Mouse (Mus musculus): ENCODE measurements at regions not wholly inside any gene's neighbourhood (a gene's known extent, or its start where the extent isn't known, plus 50 kb on each side); places are given as distances from the start of the nearest gene placed in this dataset.

DNA sequence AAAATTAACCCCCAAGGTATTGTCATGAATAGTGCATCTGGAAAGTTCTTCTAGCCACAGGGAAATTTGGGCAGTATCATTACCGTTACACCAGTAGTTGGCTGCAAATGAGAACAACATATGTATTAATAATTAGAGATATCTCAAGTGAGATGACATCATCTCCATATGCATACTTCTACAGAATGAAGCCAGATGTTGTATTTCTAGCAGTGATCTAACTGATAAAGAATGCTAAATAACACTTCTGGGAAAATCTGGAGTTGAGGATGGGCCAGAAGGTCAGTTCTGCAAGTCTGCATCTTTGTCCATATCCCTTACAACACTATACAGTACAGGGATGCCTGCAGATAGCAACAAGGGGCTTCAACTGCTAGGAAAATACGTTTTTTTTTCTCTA, 702.7 kb downstream of the Epm2a start:
- Histone ChIP-seq H3K4me3 (ENCODE audit: low read depth, low read length) (no peak overlapping the region), H3K9ac (replicated peaks; ENCODE audit: low read depth, low read length) (no peak overlapping the region), H3K27me3 (ENCODE audit: control insufficient read depth, insufficient read depth, low read length) (no peaks in the 10 kb centered on the region), H3K4me1 (ENCODE audit: control insufficient read depth, insufficient read depth) (no peaks in the 10 kb centered on the region), H3K4me2 (ENCODE audit: low read depth, low read length) (no peak overlapping the region), H3K27ac (ENCODE audit: low read depth) (no peak overlapping the region), H3K36me3 (replicated peaks; ENCODE audit: control insufficient read depth, insufficient read depth, low read length) (no peaks in the 10 kb centered on the region), H3K9me3 (replicated peaks; ENCODE audit: control insufficient read depth, low read length) (no peaks in the 10 kb centered on the region)
- TF ChIP-seq EP300 (IDR thresholded peaks at IDR 0.05; ENCODE audit: low read depth) (no peak), CTCF (IDR thresholded peaks at IDR 0.05; ENCODE audit: low read depth) (no peak)
- 37% methylated on average over 2 of the region's 2 CpGs for WGBS
- DNase-seq (ENCODE audit: low spot score) (no peak), ATAC-seq (ENCODE audit: insufficient read depth, low read depth) (no peak)

DNA sequence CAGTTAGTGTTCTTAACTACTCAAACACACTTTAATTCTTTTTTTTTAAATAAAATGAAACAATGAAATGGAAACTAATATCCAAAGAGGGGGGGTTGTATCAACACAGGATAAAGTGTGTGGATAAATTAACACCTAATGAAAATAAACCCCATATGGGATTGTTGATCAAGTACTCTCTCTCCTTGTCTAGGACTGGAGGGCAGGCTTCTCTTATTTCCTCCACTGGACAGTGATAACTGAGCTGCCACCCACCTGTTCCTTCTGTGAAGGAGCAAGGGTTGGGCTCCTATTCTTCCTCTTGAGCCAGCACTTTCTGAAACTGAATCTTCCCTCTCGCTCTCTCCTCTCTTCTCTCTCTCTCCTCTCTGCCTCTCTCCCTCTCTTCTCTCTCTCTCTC, 716.5 kb downstream of the Epm2a start:
- no peak for TF ChIP-seq CTCF (IDR thresholded peaks at IDR 0.05; ENCODE audit: low read depth)
- TF ChIP-seq EP300 (IDR thresholded peaks at IDR 0.05; ENCODE audit: low read depth): no peak
- no peak overlapping the region for H3K9ac ChIP-seq (replicated peaks; ENCODE audit: low read depth, low read length)
- H3K36me3 ChIP-seq (replicated peaks; ENCODE audit: control insufficient read depth, insufficient read depth, low read length): no peaks in the 10 kb centered on the region
- H3K27me3 ChIP-seq (ENCODE audit: control insufficient read depth, insufficient read depth, low read length): no peaks in the 10 kb centered on the region
- H3K4me1 ChIP-seq (ENCODE audit: control insufficient read depth, insufficient read depth): no peaks in the 10 kb centered on the region
- 79% methylated on average over 1 of the region's 1 CpGs for WGBS
- no peak overlapping the region for H3K4me3 ChIP-seq (ENCODE audit: low read depth, low read length)
- ATAC-seq (ENCODE audit: insufficient read depth, low read depth): no peak
- H3K9me3 ChIP-seq (replicated peaks; ENCODE audit: control insufficient read depth, low read length): no peaks in the 10 kb centered on the region
- no peak overlapping the region for H3K4me2 ChIP-seq (ENCODE audit: low read depth, low read length)
- DNase-seq (ENCODE audit: low spot score): no peak
- H3K27ac ChIP-seq (ENCODE audit: low read depth): no peak overlapping the region

DNA sequence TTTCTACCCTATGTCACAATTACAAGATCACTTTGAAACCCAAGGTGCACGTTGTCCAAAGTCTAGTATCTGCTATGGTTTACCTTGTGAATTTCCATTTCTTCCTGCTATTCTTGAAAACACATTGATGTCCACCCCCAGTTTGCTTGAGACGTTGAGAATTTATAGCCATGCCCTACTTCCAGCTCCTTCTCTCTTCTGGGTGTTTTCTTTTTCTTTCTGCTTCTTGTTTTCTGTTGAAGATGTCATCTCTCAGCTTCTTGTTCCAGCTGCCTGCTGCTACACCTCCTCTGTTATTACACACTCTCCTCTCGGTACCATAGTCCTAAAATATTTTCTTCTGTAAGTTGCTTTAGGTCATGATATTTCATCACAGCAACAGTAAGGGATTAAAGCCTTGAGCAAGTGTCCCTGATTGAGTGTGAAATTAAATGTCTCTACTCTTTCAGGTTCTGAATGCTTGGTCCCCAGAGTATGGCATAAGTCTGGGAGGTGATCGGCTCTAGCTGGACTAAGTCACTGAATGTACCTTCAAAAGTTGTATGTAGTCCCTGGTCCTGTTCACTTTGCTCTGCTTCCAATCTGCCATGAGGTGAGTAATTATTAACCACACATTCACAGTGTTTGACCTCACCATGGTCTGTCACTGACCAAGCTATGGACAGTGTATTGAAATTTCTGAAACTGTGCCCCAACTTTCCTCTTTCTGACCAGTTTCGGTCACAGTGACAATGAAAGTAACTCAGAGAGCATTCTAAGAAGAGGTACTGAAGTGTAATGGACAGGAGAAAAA, 718.1 kb downstream of the Epm2a start:
- no peak overlapping the region for H3K4me2 ChIP-seq (ENCODE audit: low read depth, low read length)
- no peaks in the 10 kb centered on the region for H3K4me1 ChIP-seq (ENCODE audit: control insufficient read depth, insufficient read depth)
- no peak overlapping the region for H3K9ac ChIP-seq (replicated peaks; ENCODE audit: low read depth, low read length)
- no peak overlapping the region for H3K4me3 ChIP-seq (ENCODE audit: low read depth, low read length)
- ATAC-seq (ENCODE audit: insufficient read depth, low read depth): no peak
- DNase-seq (ENCODE audit: low spot score): no peak
- H3K27me3 ChIP-seq (ENCODE audit: control insufficient read depth, insufficient read depth, low read length): no peaks in the 10 kb centered on the region
- no peak for TF ChIP-seq EP300 (IDR thresholded peaks at IDR 0.05; ENCODE audit: low read depth)
- no peak for TF ChIP-seq CTCF (IDR thresholded peaks at IDR 0.05; ENCODE audit: low read depth)
- no peak overlapping the region for H3K27ac ChIP-seq (ENCODE audit: low read depth)
- H3K36me3 ChIP-seq (replicated peaks; ENCODE audit: control insufficient read depth, insufficient read depth, low read length): no peaks in the 10 kb centered on the region
- WGBS: 76% methylated on average over 5 of the region's 5 CpGs
- no peaks in the 10 kb centered on the region for H3K9me3 ChIP-seq (replicated peaks; ENCODE audit: control insufficient read depth, low read length)

DNA sequence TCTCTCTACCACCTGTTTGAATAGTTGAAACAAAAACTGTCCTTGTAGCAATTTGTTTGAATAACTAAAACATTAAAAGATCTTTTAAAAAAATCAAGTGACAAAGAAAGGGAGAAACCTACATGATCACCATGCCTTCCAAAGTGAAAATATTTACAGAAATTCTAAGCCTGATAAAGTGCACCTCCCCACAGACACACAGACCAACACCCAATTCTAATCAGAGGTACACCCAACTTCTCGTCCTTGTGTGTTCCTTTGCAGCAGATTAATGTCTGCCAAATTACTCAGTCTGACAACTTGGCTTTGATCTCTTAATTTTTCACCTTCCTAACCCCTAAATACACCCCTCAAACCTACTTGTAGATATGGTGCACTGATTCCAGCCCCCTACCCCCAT, 719.1 kb downstream of the Epm2a start:
- Histone ChIP-seq H3K36me3 (replicated peaks; ENCODE audit: control insufficient read depth, insufficient read depth, low read length) (no peaks in the 10 kb centered on the region), H3K4me3 (ENCODE audit: low read depth, low read length) (no peak overlapping the region), H3K9ac (replicated peaks; ENCODE audit: low read depth, low read length) (no peak overlapping the region), H3K27ac (ENCODE audit: low read depth) (no peak overlapping the region), H3K27me3 (ENCODE audit: control insufficient read depth, insufficient read depth, low read length) (no peaks in the 10 kb centered on the region), H3K4me2 (ENCODE audit: low read depth, low read length) (no peak overlapping the region), H3K4me1 (ENCODE audit: control insufficient read depth, insufficient read depth) (no peaks in the 10 kb centered on the region), H3K9me3 (replicated peaks; ENCODE audit: control insufficient read depth, low read length) (no peaks in the 10 kb centered on the region)
- TF ChIP-seq EP300 (IDR thresholded peaks at IDR 0.05; ENCODE audit: low read depth) (no peak), CTCF (IDR thresholded peaks at IDR 0.05; ENCODE audit: low read depth) (no peak)
- ATAC-seq (ENCODE audit: insufficient read depth, low read depth) (no peak), DNase-seq (ENCODE audit: low spot score) (no peak)
- 52% methylated on average over 1 of the region's 1 CpGs for WGBS

DNA sequence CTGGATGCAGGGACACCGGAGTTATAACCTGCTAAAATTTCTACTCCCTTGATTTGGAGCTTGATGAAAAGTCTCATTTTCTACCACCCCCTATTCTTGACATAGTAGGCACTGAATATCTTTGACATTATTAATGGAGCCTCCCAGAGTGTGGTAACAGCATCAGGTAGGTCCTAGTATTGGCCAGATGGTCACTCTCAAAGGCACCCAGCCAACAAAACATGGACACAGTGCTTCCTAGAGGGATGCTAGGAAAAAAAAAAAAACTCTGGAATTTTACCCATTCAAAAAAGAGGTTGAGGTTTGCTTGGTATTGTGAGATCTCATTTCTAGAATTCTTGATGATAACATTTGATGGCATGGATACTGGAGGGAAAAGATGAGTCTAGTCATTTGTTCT, 740.8 kb downstream of the Epm2a start:
- Histone ChIP-seq H3K27ac (ENCODE audit: low read depth) (no peak overlapping the region), H3K36me3 (replicated peaks; ENCODE audit: control insufficient read depth, insufficient read depth, low read length) (no peaks in the 10 kb centered on the region), H3K4me2 (ENCODE audit: low read depth, low read length) (no peak overlapping the region), H3K4me3 (ENCODE audit: low read depth, low read length) (no peak overlapping the region), H3K27me3 (ENCODE audit: control insufficient read depth, insufficient read depth, low read length) (no peaks in the 10 kb centered on the region), H3K9ac (replicated peaks; ENCODE audit: low read depth, low read length) (no peak overlapping the region), H3K9me3 (replicated peaks; ENCODE audit: control insufficient read depth, low read length) (no peaks in the 10 kb centered on the region), H3K4me1 (ENCODE audit: control insufficient read depth, insufficient read depth) (no peaks in the 10 kb centered on the region)
- ATAC-seq (ENCODE audit: insufficient read depth, low read depth) (no peak), DNase-seq (ENCODE audit: low spot score) (no peak)
- no peak for TF ChIP-seq CTCF (IDR thresholded peaks at IDR 0.05; ENCODE audit: low read depth)
- no peak for TF ChIP-seq EP300 (IDR thresholded peaks at IDR 0.05; ENCODE audit: low read depth)
- 97% methylated on average over 1 of the region's 1 CpGs for WGBS

DNA sequence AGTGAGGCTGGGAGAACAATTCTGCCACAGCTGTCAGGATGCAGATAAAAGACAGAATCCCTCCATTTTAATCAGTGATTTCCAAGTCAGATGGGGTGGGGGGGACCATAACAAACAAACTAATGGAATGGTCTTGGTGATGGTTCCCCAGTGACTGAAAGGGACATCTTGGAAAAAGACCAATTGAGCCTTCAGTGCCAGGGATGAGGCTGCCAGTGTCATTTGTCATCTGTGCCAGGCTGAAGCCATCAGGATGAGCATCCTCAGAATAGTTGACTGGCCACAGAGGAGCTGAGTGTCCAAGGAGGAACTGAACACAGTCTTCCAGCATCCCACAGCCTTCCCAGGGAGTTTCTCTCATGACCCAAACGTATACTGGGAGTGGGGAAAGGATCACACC, 749.3 kb downstream of the Epm2a start:
- no peaks in the 10 kb centered on the region for H3K4me1 ChIP-seq (ENCODE audit: control insufficient read depth, insufficient read depth)
- WGBS: 52% methylated on average over 1 of the region's 1 CpGs
- DNase-seq (ENCODE audit: low spot score) (no peak), ATAC-seq (ENCODE audit: insufficient read depth, low read depth) (no peak)
- no peak overlapping the region for H3K9ac ChIP-seq (replicated peaks; ENCODE audit: low read depth, low read length)
- H3K4me2 ChIP-seq (ENCODE audit: low read depth, low read length): no peak overlapping the region
- H3K9me3 ChIP-seq (replicated peaks; ENCODE audit: control insufficient read depth, low read length): no peaks in the 10 kb centered on the region
- no peaks in the 10 kb centered on the region for H3K36me3 ChIP-seq (replicated peaks; ENCODE audit: control insufficient read depth, insufficient read depth, low read length)
- no peak overlapping the region for H3K27ac ChIP-seq (ENCODE audit: low read depth)
- no peaks in the 10 kb centered on the region for H3K27me3 ChIP-seq (ENCODE audit: control insufficient read depth, insufficient read depth, low read length)
- H3K4me3 ChIP-seq (ENCODE audit: low read depth, low read length): no peak overlapping the region
- no peak for TF ChIP-seq EP300 (IDR thresholded peaks at IDR 0.05; ENCODE audit: low read depth)

Data from heart, postnatal 0 days (tissue).